Mouse (Mus musculus): ENCODE measurements around the gene Med13l. TPM values are rescaled to one million over a fixed set of nuclear protein-coding genes. Genes with fewer than 3 reads are reported as not detected.

Med13l gene
- 23.2 and 32.3 TPM in 2 replicates for polyA plus RNA-seq (2012)

GRCm38 (mm10) chr5:118560385-118561085 lies at the start of gene Med13l:
Gene Med13l, plus strand, starts transcription at chr5:118560679.

